Mouse (Mus musculus): ENCODE measurements around the gene Slc4a4. TPM values are rescaled to one million over a fixed set of nuclear protein-coding genes. Genes with fewer than 3 reads are reported as not detected.

Slc4a4 gene
- polyA plus RNA-seq, 1 experiment: 0.70 TPM

- no peak for TF ChIP-seq POLR2A (IDR thresholded peaks at IDR 0.05; ENCODE audit: borderline replicate concordance, control insufficient read depth, low read depth, low read length)
- no peak for TF ChIP-seq CTCF (IDR thresholded peaks at IDR 0.05; ENCODE audit: control insufficient read depth, insufficient read depth, low read length)
- Histone ChIP-seq H3K27ac (ENCODE audit: control insufficient read depth, insufficient read depth, low read depth, low read length, poor library complexity) (no peak overlapping the region), H3K4me1 (ENCODE audit: control insufficient read depth, insufficient read depth, low read length) (no peaks in the 10 kb centered on the region), H3K4me3 (replicated peaks; ENCODE audit: control insufficient read depth, low read depth, low read length) (no peak overlapping the region)
- 4% methylated on average over 13 of the region's 13 CpGs for WGBS
Observed at GRCm38 (mm10) chr5:89147282-89147790, 260.7 kb downstream of the Slc4a4 start.

GRCm38 (mm10) chr5:89149436-89150040, 262.9 kb downstream of the Slc4a4 start:
- no peak overlapping the region for H3K4me3 ChIP-seq (replicated peaks; ENCODE audit: control insufficient read depth, low read depth, low read length)
- TF ChIP-seq CTCF (IDR thresholded peaks at IDR 0.05; ENCODE audit: control insufficient read depth, insufficient read depth, low read length): no peak
- TF ChIP-seq POLR2A (IDR thresholded peaks at IDR 0.05; ENCODE audit: borderline replicate concordance, control insufficient read depth, low read depth, low read length): no peak
- 65% methylated on average over 2 of the region's 2 CpGs for WGBS
- H3K4me1 ChIP-seq (ENCODE audit: control insufficient read depth, insufficient read depth, low read length): no peaks in the 10 kb centered on the region
- H3K27ac ChIP-seq (ENCODE audit: control insufficient read depth, insufficient read depth, low read depth, low read length, poor library complexity): no peak overlapping the region

- 78% methylated on average over 3 of the region's 3 CpGs for WGBS
- no peak overlapping the region for H3K27ac ChIP-seq (ENCODE audit: control insufficient read depth, insufficient read depth, low read depth, low read length, poor library complexity)
- no peak for TF ChIP-seq POLR2A (IDR thresholded peaks at IDR 0.05; ENCODE audit: borderline replicate concordance, control insufficient read depth, low read depth, low read length)
- no peak for TF ChIP-seq CTCF (IDR thresholded peaks at IDR 0.05; ENCODE audit: control insufficient read depth, insufficient read depth, low read length)
- H3K4me3 ChIP-seq (replicated peaks; ENCODE audit: control insufficient read depth, low read depth, low read length): no peak overlapping the region
- H3K4me1 ChIP-seq (ENCODE audit: control insufficient read depth, insufficient read depth, low read length): no peaks in the 10 kb centered on the region
Observed at GRCm38 (mm10) chr5:89151076-89151475, 264.5 kb downstream of the Slc4a4 start.

- Histone ChIP-seq H3K27ac (ENCODE audit: control insufficient read depth, insufficient read depth, low read depth, low read length, poor library complexity) (no peak overlapping the region), H3K4me3 (replicated peaks; ENCODE audit: control insufficient read depth, low read depth, low read length) (no peak overlapping the region), H3K4me1 (ENCODE audit: control insufficient read depth, insufficient read depth, low read length) (no peaks in the 10 kb centered on the region)
- TF ChIP-seq POLR2A (IDR thresholded peaks at IDR 0.05; ENCODE audit: borderline replicate concordance, control insufficient read depth, low read depth, low read length) (no peak), CTCF (IDR thresholded peaks at IDR 0.05; ENCODE audit: control insufficient read depth, insufficient read depth, low read length) (no peak)
- 89% methylated on average over 2 of the region's 2 CpGs for WGBS
Observed at GRCm38 (mm10) chr5:89171025-89171718, 284.6 kb downstream of the Slc4a4 start.

GRCm38 (mm10) chr5:89190063-89190462, 303.4 kb downstream of the Slc4a4 start:
- no peak for TF ChIP-seq CTCF (IDR thresholded peaks at IDR 0.05; ENCODE audit: control insufficient read depth, insufficient read depth, low read length)
- no peak for TF ChIP-seq POLR2A (IDR thresholded peaks at IDR 0.05; ENCODE audit: borderline replicate concordance, control insufficient read depth, low read depth, low read length)
- Histone ChIP-seq H3K4me1 (ENCODE audit: control insufficient read depth, insufficient read depth, low read length) (no peaks in the 10 kb centered on the region), H3K27ac (ENCODE audit: control insufficient read depth, insufficient read depth, low read depth, low read length, poor library complexity) (no peak overlapping the region), H3K4me3 (replicated peaks; ENCODE audit: control insufficient read depth, low read depth, low read length) (no peak overlapping the region)
- WGBS: 75% methylated on average over 3 of the region's 3 CpGs

- no peak for TF ChIP-seq CTCF (IDR thresholded peaks at IDR 0.05; ENCODE audit: control insufficient read depth, insufficient read depth, low read length)
- WGBS: 88% methylated on average over 3 of the region's 3 CpGs
- peaks cover 1% of the 10 kb centered on the region for H3K4me1 ChIP-seq (ENCODE audit: control insufficient read depth, insufficient read depth, low read length)
- no peak overlapping the region for H3K27ac ChIP-seq (ENCODE audit: control insufficient read depth, insufficient read depth, low read depth, low read length, poor library complexity)
- H3K4me3 ChIP-seq (replicated peaks; ENCODE audit: control insufficient read depth, low read depth, low read length): no peak overlapping the region
Observed at GRCm38 (mm10) chr5:89194654-89195053, 308.0 kb downstream of the Slc4a4 start.

- peaks cover 1% of the 10 kb centered on the region for H3K4me1 ChIP-seq (ENCODE audit: control insufficient read depth, insufficient read depth, low read length)
- H3K4me3 ChIP-seq (replicated peaks; ENCODE audit: control insufficient read depth, low read depth, low read length): no peak overlapping the region
- no peak for TF ChIP-seq POLR2A (IDR thresholded peaks at IDR 0.05; ENCODE audit: borderline replicate concordance, control insufficient read depth, low read depth, low read length)
- no peak overlapping the region for H3K27ac ChIP-seq (ENCODE audit: control insufficient read depth, insufficient read depth, low read depth, low read length, poor library complexity)
- 4% methylated on average over 2 of the region's 2 CpGs for WGBS
Observed at GRCm38 (mm10) chr5:89198501-89198900, 311.9 kb downstream of the Slc4a4 start.

GRCm38 (mm10) chr5:89209973-89210703, 323.5 kb downstream of the Slc4a4 start:
- Histone ChIP-seq H3K4me1 (ENCODE audit: control insufficient read depth, insufficient read depth, low read length) (no peaks in the 10 kb centered on the region), H3K27ac (ENCODE audit: control insufficient read depth, insufficient read depth, low read depth, low read length, poor library complexity) (no peak overlapping the region), H3K4me3 (replicated peaks; ENCODE audit: control insufficient read depth, low read depth, low read length) (no peak overlapping the region)
- WGBS: 76% methylated on average over 7 of the region's 7 CpGs
- TF ChIP-seq CTCF (IDR thresholded peaks at IDR 0.05; ENCODE audit: control insufficient read depth, insufficient read depth, low read length) (no peak), POLR2A (IDR thresholded peaks at IDR 0.05; ENCODE audit: borderline replicate concordance, control insufficient read depth, low read depth, low read length) (no peak)
